Mouse (Mus musculus): Measurements from ENCODE around the gene Fbll1.
"Not testable (repeated sequence)": the region's sequence is repeated elsewhere in the genome, so short reads cannot be mapped to it uniquely, and the experiment has no call there.

The Fbll1 gene

GRCm38 (mm10) chr11:35798874-35799273 is at the start of gene Fbll1:
Fbll1 (minus strand) TSS chr11:35798884.
- DNase-seq (ENCODE audit: low read depth, low spot score): peak; percentile 38
- H3K27me3 ChIP-seq (ENCODE audit: control insufficient read depth, insufficient read depth, low read length, poor library complexity, severe bottlenecking): no peaks in the 10 kb centered on the region; the same call in 1 of the 2 replicates
- no peaks in the 10 kb centered on the region for H3K36me3 ChIP-seq (ENCODE audit: control insufficient read depth, insufficient read depth, low read length, poor library complexity, severe bottlenecking)

GRCm38 (mm10) chr11:35844299-35844698 is 45.6 kb upstream of the Fbll1 start:
- no peaks in the 10 kb centered on the region for H3K36me3 ChIP-seq (ENCODE audit: control insufficient read depth, insufficient read depth, low read length, poor library complexity, severe bottlenecking)
- no peak for DNase-seq (ENCODE audit: low read depth, low spot score)
- H3K27me3 ChIP-seq (ENCODE audit: control insufficient read depth, insufficient read depth, low read length, poor library complexity, severe bottlenecking): no peaks in the 10 kb centered on the region

GRCm38 (mm10) chr11:35842560-35842959 is 43.9 kb upstream of the Fbll1 start:
- DNase-seq (ENCODE audit: low read depth, low spot score): peak; percentile 39
- not testable (repeated sequence) for H3K27me3 ChIP-seq (ENCODE audit: control insufficient read depth, insufficient read depth, low read length, poor library complexity, severe bottlenecking); H3K36me3 ChIP-seq (ENCODE audit: control insufficient read depth, insufficient read depth, low read length, poor library complexity, severe bottlenecking)

- no peaks in the 10 kb centered on the region for H3K27me3 ChIP-seq (ENCODE audit: control insufficient read depth, insufficient read depth, low read length, poor library complexity, severe bottlenecking)
- peak; percentile 76 for DNase-seq (ENCODE audit: low read depth, low spot score)
- no peaks in the 10 kb centered on the region for H3K36me3 ChIP-seq (ENCODE audit: control insufficient read depth, insufficient read depth, low read length, poor library complexity, severe bottlenecking)
These were observed 43.1 kb upstream of the Fbll1 start for GRCm38 (mm10) chr11:35841738-35842325.

DNA sequence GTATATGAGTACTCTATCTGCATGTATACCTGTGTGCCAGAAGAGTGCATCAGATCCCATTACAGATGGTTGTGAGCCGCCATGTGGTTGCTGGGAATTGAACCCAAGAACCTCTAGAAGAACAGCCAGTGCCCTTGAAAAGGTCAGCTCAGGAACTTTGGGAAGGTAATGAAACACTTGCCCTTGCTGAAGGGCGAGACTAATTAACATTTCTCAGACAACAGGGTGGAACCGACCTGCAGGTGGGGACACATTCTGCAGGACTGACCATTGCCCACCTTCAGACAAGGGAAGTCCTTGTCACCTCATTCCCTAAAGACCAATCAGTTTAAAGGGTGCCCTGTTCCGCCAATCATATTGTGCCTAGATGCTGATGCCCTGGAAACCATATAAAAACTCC is 42.1 kb upstream of the Fbll1 start:
- DNase-seq (ENCODE audit: low read depth, low spot score); H3K27me3 ChIP-seq (ENCODE audit: control insufficient read depth, insufficient read depth, low read length, poor library complexity, severe bottlenecking); H3K36me3 ChIP-seq (ENCODE audit: control insufficient read depth, insufficient read depth, low read length, poor library complexity, severe bottlenecking): not testable (repeated sequence)

GRCm38 (mm10) chr11:35840282-35840681 is 41.6 kb upstream of the Fbll1 start:
- peak; percentile 50 for DNase-seq (ENCODE audit: low read depth, low spot score)
- no peaks in the 10 kb centered on the region for H3K27me3 ChIP-seq (ENCODE audit: control insufficient read depth, insufficient read depth, low read length, poor library complexity, severe bottlenecking)
- H3K36me3 ChIP-seq (ENCODE audit: control insufficient read depth, insufficient read depth, low read length, poor library complexity, severe bottlenecking): no peaks in the 10 kb centered on the region

GRCm38 (mm10) chr11:35838345-35839338 is 40.0 kb upstream of the Fbll1 start:
- H3K36me3 ChIP-seq (ENCODE audit: control insufficient read depth, insufficient read depth, low read length, poor library complexity, severe bottlenecking): no peaks in the 10 kb centered on the region
- H3K27me3 ChIP-seq (ENCODE audit: control insufficient read depth, insufficient read depth, low read length, poor library complexity, severe bottlenecking): no peaks in the 10 kb centered on the region
- DNase-seq (ENCODE audit: low read depth, low spot score): peak; percentile 92

DNA sequence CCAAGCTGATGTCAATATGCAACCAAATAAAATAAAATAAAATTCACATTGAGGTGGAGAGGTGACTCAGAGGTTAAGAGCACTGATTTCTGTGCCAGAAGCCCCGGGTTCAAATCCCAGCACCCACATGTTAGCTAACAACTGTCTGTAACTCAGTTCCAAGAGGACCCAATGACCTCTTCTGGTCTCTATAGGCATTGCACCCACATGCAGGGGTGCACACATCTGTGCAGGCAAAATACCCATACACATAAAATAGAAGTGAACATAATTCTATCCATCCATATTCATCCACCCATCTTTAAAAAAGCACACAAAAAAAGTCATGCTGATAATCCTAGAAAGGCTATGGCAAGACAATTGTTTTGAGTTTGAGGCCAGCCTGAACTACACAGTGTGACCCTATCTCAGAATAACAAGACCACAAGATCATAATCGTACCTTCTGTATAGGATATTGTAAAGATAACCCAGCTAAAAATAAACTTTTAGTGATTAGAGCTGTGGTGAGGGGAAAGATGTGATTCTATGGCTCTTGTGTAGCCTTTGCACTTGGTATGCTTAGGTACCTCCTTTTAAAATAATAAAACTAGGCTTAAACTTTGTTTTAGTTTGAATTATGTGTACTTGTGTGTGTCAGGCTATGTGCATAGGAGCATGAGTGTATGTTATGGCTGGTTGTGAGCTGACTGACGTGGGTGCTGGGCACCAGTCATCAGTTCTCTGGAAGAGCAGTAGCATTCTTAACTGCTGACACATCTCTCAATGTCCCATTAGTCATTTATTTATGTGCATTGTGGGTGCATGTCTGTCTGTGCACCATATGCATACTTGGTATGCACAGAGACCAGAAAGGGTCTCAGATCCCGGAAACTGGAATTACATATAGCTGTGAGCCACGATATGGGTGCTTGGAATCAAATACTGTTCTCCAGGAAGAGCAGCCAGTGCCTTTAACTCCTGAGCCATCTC is 38.8 kb upstream of the Fbll1 start:
- DNase-seq (ENCODE audit: low read depth, low spot score): no peak
- no peaks in the 10 kb centered on the region for H3K36me3 ChIP-seq (ENCODE audit: control insufficient read depth, insufficient read depth, low read length, poor library complexity, severe bottlenecking)
- no peaks in the 10 kb centered on the region for H3K27me3 ChIP-seq (ENCODE audit: control insufficient read depth, insufficient read depth, low read length, poor library complexity, severe bottlenecking)

GRCm38 (mm10) chr11:35834022-35834760 is 35.5 kb upstream of the Fbll1 start, which contains the start of gene Rars:
Rars (minus strand) TSS chr11:35834506.
- peak; percentile 97 for DNase-seq (ENCODE audit: low read depth, low spot score)
- H3K36me3 ChIP-seq (ENCODE audit: control insufficient read depth, insufficient read depth, low read length, poor library complexity, severe bottlenecking): peaks cover 7% of the 10 kb centered on the region
- no peaks in the 10 kb centered on the region for H3K27me3 ChIP-seq (ENCODE audit: control insufficient read depth, insufficient read depth, low read length, poor library complexity, severe bottlenecking)

DNA sequence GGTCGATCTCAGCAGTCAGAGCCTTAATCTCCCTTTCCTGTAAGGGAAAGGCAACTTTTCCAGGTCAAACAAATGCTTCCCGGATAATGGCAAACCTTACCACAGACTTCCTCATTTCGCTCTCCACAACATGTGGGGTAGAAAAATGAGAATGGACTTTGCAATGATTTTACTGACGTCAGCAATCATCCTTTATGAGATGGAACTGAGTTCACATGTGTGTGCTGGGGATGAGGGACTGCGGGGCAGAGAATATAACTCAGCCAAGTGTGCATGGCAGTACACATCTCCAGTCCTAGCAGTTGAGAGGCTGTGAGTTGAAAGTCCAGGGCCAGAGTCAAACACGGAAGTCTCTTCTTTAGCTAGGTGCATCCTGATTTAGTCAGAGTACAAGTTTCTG is 34.6 kb upstream of the Fbll1 start:
- Histone ChIP-seq H3K27me3 (ENCODE audit: control insufficient read depth, insufficient read depth, low read length, poor library complexity, severe bottlenecking) (no peaks in the 10 kb centered on the region), H3K36me3 (ENCODE audit: control insufficient read depth, insufficient read depth, low read length, poor library complexity, severe bottlenecking) (peaks cover 7% of the 10 kb centered on the region)
- DNase-seq (ENCODE audit: low read depth, low spot score): no peak

DNA sequence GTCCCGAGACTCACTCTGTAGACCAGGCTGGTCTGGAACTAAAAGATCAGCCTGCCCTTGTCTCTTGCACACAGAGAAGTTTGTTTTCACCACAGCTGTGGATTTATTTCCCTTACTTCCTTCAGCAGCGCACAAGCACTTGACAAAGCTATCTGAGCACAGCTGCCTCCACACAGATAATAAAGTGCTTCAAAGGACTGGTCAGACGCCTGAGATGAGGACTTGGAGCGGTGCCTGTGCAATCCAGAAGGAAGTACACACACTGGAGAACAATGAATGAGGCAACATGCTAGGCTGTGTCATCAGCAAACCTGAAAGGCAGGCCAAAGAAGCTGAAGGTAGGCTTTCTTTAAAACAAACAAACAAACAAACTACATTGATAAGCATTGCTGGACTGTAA is 33.5 kb upstream of the Fbll1 start:
- Histone ChIP-seq H3K36me3 (ENCODE audit: control insufficient read depth, insufficient read depth, low read length, poor library complexity, severe bottlenecking) (peaks cover 13% of the 10 kb centered on the region), H3K27me3 (ENCODE audit: control insufficient read depth, insufficient read depth, low read length, poor library complexity, severe bottlenecking) (no peaks in the 10 kb centered on the region)
- DNase-seq (ENCODE audit: low read depth, low spot score): no peak

DNA sequence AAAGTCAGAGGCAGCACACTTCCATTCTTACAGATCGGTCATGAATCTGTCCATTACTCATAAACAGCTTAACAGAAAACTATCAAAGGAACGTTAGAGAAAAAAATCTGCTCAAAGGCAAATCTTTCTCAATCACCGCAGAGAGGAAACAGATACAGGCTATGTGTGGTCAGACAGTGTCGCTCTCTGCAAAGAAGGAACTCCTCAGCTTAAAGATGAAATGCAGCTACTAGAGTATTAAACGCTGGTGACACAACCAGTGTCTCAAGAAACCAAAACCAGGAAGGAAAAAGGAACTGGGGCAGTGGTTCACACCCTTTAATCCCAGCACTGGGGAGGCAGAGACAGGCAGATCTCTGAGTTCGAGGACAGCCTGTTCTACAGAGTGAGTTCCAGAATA is 29.0 kb upstream of the Fbll1 start:
- H3K27me3 ChIP-seq (ENCODE audit: control insufficient read depth, insufficient read depth, low read length, poor library complexity, severe bottlenecking): no peaks in the 10 kb centered on the region

GRCm38 (mm10) chr11:35816316-35816715 is 17.6 kb upstream of the Fbll1 start:
- peaks cover 23% of the 10 kb centered on the region for H3K36me3 ChIP-seq (ENCODE audit: control insufficient read depth, insufficient read depth, low read length, poor library complexity, severe bottlenecking)
- no peak for DNase-seq (ENCODE audit: low read depth, low spot score)
- H3K27me3 ChIP-seq (ENCODE audit: control insufficient read depth, insufficient read depth, low read length, poor library complexity, severe bottlenecking): no peaks in the 10 kb centered on the region

More for the DNA sequence above, 29.0 kb upstream of the Fbll1 start:
- H3K36me3 ChIP-seq (ENCODE audit: control insufficient read depth, insufficient read depth, low read length, poor library complexity, severe bottlenecking): peaks cover 25% of the 10 kb centered on the region
- no peak for DNase-seq (ENCODE audit: low read depth, low spot score)

- no peak for DNase-seq (ENCODE audit: low read depth, low spot score)
- Histone ChIP-seq H3K36me3 (ENCODE audit: control insufficient read depth, insufficient read depth, low read length, poor library complexity, severe bottlenecking) (peaks cover 16% of the 10 kb centered on the region), H3K27me3 (ENCODE audit: control insufficient read depth, insufficient read depth, low read length, poor library complexity, severe bottlenecking) (no peaks in the 10 kb centered on the region)
These were observed 12.8 kb upstream of the Fbll1 start for GRCm38 (mm10) chr11:35811458-35811857.
